Mouse (Mus musculus) megakaryocyte, embryonic 14.5 days (primary cell): ENCODE data around the gene Cntf.

Experiments used
- FLI1 ChIP-seq: IDR thresholded peaks from 2 replicates; pipeline ENCODE4 v1.6.1; 2012; ENCODE audit warnings: low read length, inconsistent platforms, mixed read lengths
- GATA1 ChIP-seq: IDR thresholded peaks from 3 replicates; pipeline ENCODE4 v1.6.1; 2012; ENCODE audit warnings: mixed read lengths, low read length, inconsistent platforms, borderline replicate concordance

DNA sequence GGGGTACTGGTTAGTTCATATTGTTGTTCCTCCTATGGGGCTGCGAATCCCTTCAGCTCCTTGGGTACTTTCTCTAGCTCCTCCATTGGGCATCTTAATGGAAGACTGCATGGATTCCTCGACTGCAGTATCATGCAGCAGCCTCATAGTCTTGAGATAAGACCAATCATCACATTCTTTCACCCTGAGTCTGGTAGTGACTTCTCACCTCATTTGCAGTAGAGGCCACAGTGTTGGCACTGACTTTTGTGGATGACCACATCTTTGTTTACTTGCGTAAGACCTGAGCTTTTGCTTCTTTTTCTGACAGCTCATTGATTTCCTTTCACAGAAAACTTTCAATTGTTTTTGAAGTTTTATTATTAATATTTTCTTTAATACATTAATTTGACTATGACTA, 40.3 kb upstream of the Cntf start:
- TF ChIP-seq GATA1, result no peak
- no peak for TF ChIP-seq FLI1
